Mouse (Mus musculus) thymus, postnatal 0 days (tissue): ENCODE results near the gene Ggct. TPM values are rescaled to one million over a fixed set of nuclear protein-coding genes. Genes with fewer than 3 reads are reported as not detected.
"Not testable (repeated sequence)": the region's sequence is repeated elsewhere in the genome, so short reads cannot be mapped to it uniquely, and the experiment has no call there.

Experiments used
- DNase-seq: peaks from one replicate; pipeline ENCODE4 v3.0.0-alpha.2; 2015; ENCODE audit warnings: low spot score
- polyA plus RNA-seq: library from polyadenylated mRNA; unstranded; fragments of >200 nt; fragmentation: Nextera tagmentation; extraction: Ambion mirVana; gene quantifications from 2 replicates; pipeline ENCODE4 v1.2.1, GENCODE M21; 2015

Ggct gene
- polyA plus RNA-seq, 1 experiment from 2014 or later, result 12.9 TPM

DNA sequence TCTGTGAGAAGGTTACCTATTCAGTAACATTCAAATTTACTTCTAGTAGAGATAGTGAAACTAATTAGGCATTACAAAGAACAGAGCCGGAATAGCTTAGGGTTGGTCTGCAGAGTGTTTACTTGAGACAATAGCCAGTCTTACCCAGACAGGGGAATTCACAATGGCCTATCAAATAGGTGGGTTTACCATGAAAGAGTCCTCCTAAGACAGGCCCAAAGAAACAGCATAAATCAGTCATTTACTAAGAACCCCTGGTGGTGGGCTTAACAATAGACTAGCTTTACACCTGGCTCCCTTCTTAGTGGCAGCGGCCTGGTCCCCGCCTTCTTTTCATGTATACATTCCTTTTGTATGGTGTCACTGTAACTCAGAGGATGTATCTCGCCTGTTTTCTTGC is 39.4 kb downstream of the Ggct start:
- DNase-seq, result not testable (repeated sequence)

DNA sequence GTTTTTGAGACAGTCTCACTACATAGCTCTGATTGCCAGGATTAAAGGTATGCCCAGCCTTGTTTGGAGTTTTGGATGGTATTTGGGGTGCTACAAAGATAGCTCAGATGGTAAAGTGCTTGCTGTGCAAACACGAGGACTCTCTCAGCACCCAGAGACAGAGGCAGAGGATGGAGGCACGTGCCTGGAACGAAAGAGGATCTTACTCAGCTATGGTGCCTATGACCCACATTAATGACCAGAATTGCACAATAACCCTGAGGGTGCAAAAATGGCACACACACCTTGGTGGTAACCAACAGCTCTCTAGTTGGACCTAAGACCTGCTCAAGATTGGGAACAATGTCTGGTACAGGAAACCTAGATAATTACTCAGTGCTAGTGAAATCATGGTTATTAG is 40.2 kb downstream of the Ggct start:
- DNase-seq, result no peak

DNA sequence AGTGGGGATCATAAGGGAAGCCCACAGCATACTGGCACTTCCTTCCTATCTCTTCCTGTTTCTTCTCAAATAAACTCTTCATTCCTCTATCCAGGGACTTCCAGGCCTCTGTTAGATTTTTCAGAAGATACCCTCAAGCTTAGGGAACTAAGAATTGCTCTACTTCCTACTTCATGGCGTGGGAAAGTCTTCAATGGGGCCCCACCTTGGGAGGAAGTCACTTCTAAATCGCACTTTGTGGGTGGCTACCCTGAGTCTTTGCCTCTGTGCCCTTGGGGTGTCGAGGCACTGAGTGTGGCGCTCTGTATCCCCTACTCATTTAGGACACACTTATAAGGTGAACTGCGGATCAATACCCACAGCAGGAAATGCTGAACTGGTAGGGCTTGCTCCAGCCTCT is 44.1 kb downstream of the Ggct start:
- no peak for DNase-seq

DNA sequence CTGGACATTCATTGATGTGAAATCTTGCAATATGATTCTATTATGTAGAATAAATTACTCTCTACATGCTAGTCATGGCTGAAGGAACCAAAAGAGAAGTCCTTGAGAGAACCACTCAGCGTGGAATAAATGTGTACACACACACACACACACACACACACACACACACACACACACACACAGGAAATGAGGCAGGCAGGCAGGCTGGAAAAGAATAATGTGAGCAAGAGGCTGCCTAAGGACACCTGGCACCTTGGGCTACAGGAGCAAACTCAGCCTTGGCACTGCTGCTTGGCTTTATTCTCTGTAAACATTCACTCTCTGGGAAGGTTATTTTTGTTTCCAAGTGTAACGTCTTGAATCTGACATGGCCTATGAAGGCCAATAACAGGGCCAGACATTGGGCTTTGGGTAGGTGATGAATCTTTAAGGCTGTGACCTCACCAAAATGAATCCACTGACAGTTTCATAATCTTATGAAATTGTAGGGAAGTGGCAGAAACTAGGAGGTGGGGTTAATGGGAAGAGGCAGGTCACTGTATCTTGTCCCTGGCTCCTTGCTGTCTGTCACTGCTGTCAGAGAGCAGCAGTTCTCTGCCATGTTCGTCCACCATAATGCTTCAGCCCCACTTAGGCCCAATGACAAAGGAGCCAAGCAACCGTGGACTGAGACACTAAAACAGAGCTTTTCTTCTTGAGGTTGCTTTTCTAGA is 46.4 kb downstream of the Ggct start:
- no peak for DNase-seq

DNA sequence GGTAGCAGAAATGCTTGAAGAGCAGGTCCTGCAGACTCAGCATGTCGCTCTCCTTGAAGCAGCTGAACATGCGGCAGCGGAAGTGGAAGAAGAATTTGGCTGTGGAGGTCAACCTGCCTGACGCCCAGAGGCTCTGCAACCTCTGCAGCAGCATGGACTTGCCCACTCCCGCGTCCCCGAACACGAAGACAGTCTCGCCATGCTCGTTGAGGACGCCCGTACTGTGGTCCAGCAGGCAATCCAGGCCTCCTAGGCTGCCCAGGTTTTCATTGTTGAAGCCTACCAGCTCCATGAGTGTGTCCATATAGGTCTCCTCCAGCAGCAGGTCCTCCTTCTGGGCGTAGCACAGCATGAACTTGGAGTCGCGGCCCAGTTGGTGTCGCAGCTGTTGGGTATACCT is 48.2 kb downstream of the Ggct start:
- no peak for DNase-seq

DNA sequence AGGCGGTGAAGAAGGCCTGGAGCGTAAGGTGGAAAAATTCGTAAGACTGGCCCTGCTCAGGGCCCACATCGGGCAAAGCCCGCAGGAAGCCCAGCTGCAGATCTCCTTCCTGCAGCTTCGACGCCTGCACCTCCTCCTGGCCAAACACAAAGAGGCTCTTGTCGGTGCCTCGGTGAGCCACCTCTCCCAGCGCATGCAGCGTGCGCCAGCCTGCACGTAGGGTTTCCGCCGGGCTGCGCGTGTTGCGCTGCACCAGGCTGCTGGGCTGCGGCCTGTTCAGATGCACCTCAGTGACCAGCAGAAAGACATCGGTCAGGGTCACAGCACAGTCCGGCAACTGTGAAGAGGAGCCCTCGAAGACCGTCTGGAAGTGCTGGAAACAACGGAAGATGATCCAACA is 49.0 kb downstream of the Ggct start:
- no peak for DNase-seq

DNA sequence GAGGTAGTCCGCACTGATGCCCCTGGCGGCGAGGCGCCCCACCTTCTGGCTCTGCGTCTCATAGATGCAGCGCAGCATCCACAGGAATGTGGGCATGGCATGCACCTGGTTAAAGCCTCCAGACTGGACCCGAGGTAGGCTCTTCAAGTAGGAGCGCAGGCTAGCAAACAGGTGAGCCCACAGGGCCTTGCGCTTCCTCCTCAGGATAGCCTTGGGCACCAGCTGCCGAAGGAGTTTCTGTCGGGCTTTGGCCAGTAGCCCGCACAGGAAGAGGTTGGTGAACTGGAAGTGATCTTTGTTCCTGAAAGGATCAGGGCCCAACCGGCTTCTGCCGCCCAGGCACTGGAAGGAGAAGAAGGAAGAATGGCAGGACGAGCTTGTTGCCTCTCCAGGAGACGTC is 49.5 kb downstream of the Ggct start:
- DNase-seq, result no peak

DNA sequence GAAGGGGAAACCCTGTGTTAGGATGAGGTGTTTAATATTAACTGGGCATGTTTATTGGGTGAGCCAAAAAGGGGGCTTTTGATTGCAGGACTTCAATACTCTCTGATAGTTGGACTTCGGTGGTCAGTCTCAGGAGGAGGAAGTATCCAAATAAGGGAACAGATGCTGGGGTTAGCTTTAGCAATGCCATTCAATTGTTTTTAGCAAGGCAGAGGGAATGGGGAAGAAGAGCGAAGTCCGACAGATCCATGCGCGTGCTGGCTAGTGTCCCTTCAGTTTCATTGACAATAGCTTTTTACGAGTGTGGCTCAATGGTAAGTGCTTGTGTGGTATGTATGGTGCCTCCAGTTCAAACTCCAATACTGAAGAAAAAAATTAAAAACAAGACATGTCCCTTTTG is 51.6 kb downstream of the Ggct start:
- DNase-seq, result no peak

DNA sequence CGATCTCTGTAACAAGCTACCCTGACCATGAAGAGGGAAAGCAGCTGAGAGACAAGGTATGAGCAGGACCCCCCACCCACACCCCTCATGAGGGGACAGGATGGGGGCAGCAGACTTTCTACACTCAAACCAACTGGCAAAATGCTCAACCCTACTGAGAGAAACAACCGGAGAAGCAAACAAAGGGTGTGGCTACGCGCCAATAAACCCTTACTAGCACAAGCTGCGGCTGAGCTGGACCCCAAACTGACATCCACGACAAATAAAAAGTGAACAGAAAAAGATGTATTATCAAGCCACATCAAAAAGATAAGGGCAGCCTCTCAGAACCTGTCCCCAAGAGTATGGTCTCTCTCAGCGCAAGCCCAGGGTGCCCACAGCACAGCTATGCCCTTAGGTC is 52.6 kb downstream of the Ggct start:
- no peak for DNase-seq

DNA sequence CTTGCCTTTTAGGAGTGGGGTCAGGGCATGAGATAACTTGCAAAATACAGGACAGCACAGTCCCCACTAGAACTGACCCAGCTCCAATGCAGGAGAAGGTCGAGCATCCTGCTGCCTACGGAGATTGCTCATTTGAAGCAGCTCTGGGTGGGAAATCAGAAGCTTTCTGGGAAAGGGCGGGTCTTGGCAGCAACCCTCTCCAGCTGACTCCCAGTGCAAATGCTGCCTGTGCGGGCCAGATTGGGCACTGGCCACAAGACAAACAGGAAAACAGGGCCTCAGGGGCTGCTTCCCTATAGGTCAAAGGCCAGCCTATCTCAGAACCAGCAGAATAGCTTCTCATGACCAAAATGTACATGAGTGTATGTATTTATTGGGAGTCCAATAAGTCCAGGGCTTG is 53.1 kb downstream of the Ggct start:
- DNase-seq, result no peak

DNA sequence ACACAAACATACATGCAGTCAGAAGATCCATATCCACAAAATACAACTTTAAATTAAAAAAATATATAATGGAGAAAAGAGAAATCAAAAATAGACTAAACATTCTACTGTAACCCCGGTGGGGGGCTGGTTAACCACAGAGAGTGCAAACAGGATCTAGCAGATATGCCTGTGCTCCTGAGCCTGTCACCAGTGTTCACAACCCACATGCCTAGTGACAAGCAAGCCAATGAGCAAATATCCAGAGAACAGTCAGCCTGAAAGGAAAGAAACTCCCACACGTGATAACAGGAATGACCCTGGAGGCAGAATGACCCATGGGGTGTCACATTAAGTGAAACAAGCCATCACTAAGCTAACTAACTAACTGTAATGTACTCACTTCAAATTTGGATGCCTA is 56.3 kb downstream of the Ggct start:
- no peak for DNase-seq

DNA sequence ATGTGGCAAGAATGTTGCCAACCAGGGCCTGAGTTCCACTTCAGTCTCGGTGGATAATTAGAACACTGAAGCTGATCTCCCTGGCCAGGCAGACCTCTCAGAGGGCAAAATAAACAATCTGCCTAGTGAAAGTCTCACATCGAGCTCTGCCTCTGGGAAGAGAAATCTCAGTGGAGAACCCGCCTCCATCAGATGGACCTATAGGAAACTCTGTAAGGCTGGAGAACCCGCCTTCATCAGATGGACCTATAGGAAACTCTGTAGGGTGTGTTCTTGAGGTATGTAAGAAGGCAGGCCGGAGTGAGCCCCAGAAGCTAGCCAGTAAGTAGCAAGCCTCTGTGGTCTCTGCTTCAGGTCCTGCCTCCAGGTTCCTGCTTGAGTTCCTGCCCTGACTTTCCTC is 57.8 kb downstream of the Ggct start:
- no peak for DNase-seq

DNA sequence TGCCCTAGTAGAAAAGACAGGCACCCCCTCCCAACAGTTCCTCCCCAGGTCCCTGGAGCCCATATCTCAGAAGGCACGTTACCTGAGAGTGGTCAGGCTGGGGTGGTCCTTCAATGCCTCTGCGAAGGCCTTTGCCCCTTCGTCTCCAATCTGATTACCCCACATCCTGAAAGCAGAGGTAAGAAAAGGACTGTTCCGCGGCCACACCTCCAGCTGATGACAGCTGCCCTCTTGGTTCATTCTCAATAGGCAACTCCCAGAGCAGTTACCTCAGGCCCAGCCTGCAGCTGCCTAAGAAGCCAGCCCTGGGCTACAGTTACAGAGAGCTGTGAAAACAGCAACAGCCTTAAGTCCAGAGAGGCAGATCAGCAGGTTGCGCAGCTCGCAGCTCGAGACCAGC is 58.4 kb downstream of the Ggct start:
- DNase-seq, result no peak

DNA sequence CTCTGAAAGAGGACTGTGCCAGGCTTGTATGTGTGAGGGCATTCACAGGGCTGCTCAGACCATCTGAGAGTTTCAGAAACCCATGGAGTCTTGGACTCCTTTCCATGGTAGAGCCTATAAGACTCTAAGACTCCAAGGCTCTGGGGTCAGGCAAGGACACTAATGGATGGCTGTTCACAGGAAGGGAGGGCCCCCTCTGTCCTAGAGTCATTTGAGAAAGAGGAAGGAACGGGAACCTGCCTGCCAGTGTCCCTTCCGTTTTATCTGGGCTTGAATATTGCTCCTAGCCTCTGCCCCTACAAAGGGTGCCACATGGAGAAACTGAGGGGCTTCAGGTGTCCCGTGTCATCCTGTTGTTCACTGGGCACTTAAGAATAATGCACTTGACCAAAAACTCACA is 58.9 kb downstream of the Ggct start:
- DNase-seq, result no peak

DNA sequence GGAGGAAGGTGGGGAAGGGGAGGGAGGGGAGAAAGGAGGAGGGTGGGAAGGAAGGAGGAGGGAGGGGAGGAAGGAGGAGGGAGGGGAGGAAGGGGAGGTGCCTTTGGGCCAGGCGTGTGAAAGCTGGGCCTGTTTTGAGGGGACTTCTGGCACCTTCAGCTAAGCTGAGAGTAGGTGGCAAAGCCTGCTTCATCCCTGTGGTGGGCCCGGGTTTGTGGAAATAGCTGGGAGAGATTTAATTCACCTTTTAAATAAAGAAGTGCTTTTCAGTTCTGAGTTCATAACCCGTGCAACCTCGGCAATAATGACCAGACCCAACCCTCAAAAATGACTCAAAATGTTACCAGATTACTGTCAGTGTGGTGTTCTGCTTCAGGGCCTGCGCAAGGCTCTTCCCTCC is 59.5 kb downstream of the Ggct start:
- DNase-seq, result no peak

Other genes starting within 250 kb of the Ggct start
- gene Znrf2, start 176.0 kb downstream of the Ggct start, polyA plus RNA-seq, result 14.9 and 20.8 TPM in 2 replicates
- gene Nod1, start 20.3 kb downstream of the Ggct start, polyA plus RNA-seq, result 3.5 and 4.0 TPM in 2 replicates
- 125 and 130 TPM in 2 replicates for gene Gars, start 45.1 kb upstream of the Ggct start, polyA plus RNA-seq
- gene Crhr2, start 140.1 kb upstream of the Ggct start, polyA plus RNA-seq, result 0.07 and 0.12 TPM in 2 replicates
- gene Inmt, start 182.1 kb upstream of the Ggct start, polyA plus RNA-seq, result 2.1 and 3.0 TPM in 2 replicates
- 2.3 and 3.5 TPM in 2 replicates for gene Mindy4, start 210.4 kb upstream of the Ggct start, polyA plus RNA-seq